Mouse (Mus musculus): ENCODE measurements around the gene Lhx2. TPM values are rescaled to one million over a fixed set of nuclear protein-coding genes. Genes with fewer than 3 reads are reported as not detected.

Lhx2 gene
- polyA plus RNA-seq, 1 experiment from 2014 or later: 0.09 TPM

- Histone ChIP-seq H3K36me3 (no peaks in the 10 kb centered on the region), H3K4me3 (replicated peaks) (no peak overlapping the region), H3K27ac (no peak overlapping the region), H3K4me2 (replicated peaks) (no peak overlapping the region; the same call in 1 of the 2 replicates), H3K27me3 (replicated peaks) (peaks cover 78% of the 10 kb centered on the region), H3K4me1 (replicated peaks) (peaks cover 8% of the 10 kb centered on the region), H3K9me3 (no peaks in the 10 kb centered on the region), H3K9ac (no peak overlapping the region)
- no peak for ATAC-seq
- 2% methylated on average over 17 of the region's 17 CpGs for WGBS
Observed at GRCm38 (mm10) chr2:38336606-38337005, 2.5 kb upstream of the Lhx2 start.

- Histone ChIP-seq H3K27ac (no peak overlapping the region), H3K9me3 (no peaks in the 10 kb centered on the region), H3K27me3 (replicated peaks) (peaks cover 79% of the 10 kb centered on the region), H3K9ac (no peak overlapping the region), H3K4me3 (replicated peaks) (no peak overlapping the region), H3K4me2 (replicated peaks) (no peak overlapping the region; the same call in 1 of the 2 replicates), H3K4me1 (replicated peaks) (peaks cover 8% of the 10 kb centered on the region), H3K36me3 (no peaks in the 10 kb centered on the region)
- 8% methylated on average over 6 of the region's 6 CpGs for WGBS
- no peak for ATAC-seq
Observed at GRCm38 (mm10) chr2:38337091-38337640, 1.9 kb upstream of the Lhx2 start.

DNA sequence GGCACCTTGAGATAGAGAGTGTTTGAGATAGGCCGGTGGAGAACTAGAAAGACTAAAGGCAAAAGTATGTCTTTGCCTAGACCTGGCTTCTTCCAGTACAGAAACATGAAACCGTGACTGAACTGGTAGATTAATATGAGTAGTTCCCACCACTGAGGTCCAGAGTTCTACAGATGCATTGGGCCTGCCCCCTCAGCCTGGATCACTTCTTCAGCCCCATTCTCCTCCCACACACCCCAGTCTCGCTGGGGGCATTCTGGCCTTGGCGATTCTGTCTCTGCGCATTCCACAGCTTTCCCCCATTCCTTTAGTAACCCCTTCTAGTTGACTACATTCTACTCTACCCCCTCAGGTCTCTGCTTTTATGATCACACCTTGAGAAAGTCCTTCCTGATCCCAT lies 1.4 kb upstream of the Lhx2 start:
- Histone ChIP-seq H3K9ac (no peak overlapping the region), H3K4me1 (replicated peaks) (peaks cover 8% of the 10 kb centered on the region), H3K36me3 (no peaks in the 10 kb centered on the region), H3K4me3 (replicated peaks) (no peak overlapping the region), H3K27ac (no peak overlapping the region), H3K27me3 (replicated peaks) (peaks cover 83% of the 10 kb centered on the region), H3K9me3 (no peaks in the 10 kb centered on the region), H3K4me2 (replicated peaks) (no peak overlapping the region)
- 15% methylated on average over 5 of the region's 5 CpGs for WGBS
- no peak for ATAC-seq

DNA sequence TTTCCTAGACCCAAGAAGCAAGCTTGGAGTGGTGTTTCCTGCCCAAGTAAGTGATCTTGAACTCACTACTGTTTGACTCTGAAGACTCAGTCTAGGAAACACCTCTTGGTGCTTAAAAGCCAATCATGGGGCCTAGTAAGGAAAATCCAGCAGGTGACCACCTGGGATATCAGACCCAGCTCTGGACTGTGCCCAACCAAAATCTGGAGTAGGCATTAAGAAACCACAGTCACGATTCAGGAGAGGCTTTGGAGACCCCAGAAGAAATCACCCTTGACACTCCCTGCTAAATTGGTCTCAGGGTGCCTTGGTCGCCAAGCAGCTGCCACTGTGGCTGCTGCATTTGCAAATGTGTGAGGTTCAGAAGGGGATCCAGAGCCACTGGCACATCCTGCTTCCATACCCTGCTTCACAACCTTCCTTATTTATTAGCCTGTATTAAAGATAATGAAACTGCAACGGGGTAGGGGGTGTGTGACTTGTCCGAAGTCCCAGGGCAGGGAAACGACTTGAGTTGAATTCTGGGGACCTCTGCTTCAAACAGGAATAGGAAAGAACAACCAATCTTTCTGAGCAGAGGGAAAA lies 641 bp upstream of the Lhx2 start:
- Histone ChIP-seq H3K4me3 (replicated peaks) (no peak overlapping the region), H3K4me1 (replicated peaks) (peaks cover 8% of the 10 kb centered on the region), H3K9me3 (no peaks in the 10 kb centered on the region), H3K36me3 (no peaks in the 10 kb centered on the region), H3K4me2 (replicated peaks) (peak overlapping the region; percentile 89), H3K27me3 (replicated peaks) (peaks cover 83% of the 10 kb centered on the region), H3K27ac (no peak overlapping the region), H3K9ac (no peak overlapping the region)
- ATAC-seq: no peak
- WGBS: 2% methylated on average over 5 of the region's 5 CpGs

DNA sequence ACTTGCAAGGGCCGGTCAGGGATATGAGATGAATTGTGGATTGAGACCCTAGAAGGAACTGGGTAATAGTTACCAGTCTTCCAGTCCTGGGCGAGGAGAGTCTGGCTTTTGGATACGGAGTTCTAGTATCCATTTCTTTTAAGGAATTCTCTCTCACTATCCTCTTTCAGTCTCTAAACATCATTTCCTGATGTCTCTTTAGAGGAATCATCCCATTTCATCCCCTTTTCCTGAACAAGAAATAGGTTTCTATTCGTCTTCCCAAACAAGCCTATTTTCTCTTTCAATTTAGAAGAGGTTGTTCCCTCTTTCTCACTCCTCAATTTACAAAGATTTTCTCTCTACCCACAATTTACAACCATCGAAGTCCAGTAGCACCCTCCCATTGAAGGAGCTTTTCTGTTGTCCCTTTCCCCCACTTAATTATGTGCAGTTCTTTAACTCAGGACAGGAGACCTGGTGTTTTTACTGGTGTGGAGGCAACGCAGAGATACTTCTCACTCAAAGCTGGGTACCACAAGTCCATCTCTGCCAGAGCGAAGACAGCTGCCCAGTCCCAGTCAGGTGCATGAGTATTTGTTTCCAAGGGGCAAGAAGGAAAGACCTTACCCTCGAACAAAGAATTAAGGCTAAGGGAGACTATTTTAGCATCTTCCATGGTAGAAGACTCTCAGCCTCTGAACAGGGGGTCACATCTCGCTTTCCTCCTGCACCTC lies 987 bp downstream of the Lhx2 start:
- no peaks in the 10 kb centered on the region for H3K9me3 ChIP-seq
- H3K27ac ChIP-seq: no peak overlapping the region
- H3K4me3 ChIP-seq (replicated peaks): peak overlapping the region; percentile 40
- 3% methylated on average over 9 of the region's 9 CpGs for WGBS
- peaks cover 8% of the 10 kb centered on the region for H3K4me1 ChIP-seq (replicated peaks)
- H3K9ac ChIP-seq: no peak overlapping the region
- no peak for ATAC-seq
- H3K36me3 ChIP-seq: no peaks in the 10 kb centered on the region
- H3K27me3 ChIP-seq (replicated peaks): peaks cover 88% of the 10 kb centered on the region
- H3K4me2 ChIP-seq (replicated peaks): peak overlapping the region; percentile 89

- WGBS: 2% methylated on average over 10 of the region's 10 CpGs
Observed at GRCm38 (mm10) chr2:38340626-38341200, 1.6 kb downstream of the Lhx2 start.

GRCm38 (mm10) chr2:38343573-38343972 lies 4.5 kb downstream of the Lhx2 start:
- Histone ChIP-seq H3K9me3 (no peaks in the 10 kb centered on the region), H3K4me2 (replicated peaks) (no peak overlapping the region), H3K4me1 (replicated peaks) (peaks cover 13% of the 10 kb centered on the region), H3K36me3 (no peaks in the 10 kb centered on the region), H3K9ac (no peak overlapping the region), H3K27me3 (replicated peaks) (peaks cover 87% of the 10 kb centered on the region), H3K27ac (no peak overlapping the region), H3K4me3 (replicated peaks) (no peak overlapping the region)
- WGBS: 27% methylated on average over 1 of the region's 1 CpGs
- ATAC-seq: no peak

More at GRCm38 (mm10) chr2:38340626-38341200, 1.6 kb downstream of the Lhx2 start:
- Histone ChIP-seq H3K27ac (no peak overlapping the region), H3K4me2 (replicated peaks) (no peak overlapping the region), H3K4me1 (replicated peaks) (peaks cover 8% of the 10 kb centered on the region), H3K27me3 (replicated peaks) (peaks cover 88% of the 10 kb centered on the region), H3K9me3 (no peaks in the 10 kb centered on the region), H3K4me3 (replicated peaks) (no peak overlapping the region), H3K36me3 (no peaks in the 10 kb centered on the region), H3K9ac (no peak overlapping the region)
- no peak for ATAC-seq

DNA sequence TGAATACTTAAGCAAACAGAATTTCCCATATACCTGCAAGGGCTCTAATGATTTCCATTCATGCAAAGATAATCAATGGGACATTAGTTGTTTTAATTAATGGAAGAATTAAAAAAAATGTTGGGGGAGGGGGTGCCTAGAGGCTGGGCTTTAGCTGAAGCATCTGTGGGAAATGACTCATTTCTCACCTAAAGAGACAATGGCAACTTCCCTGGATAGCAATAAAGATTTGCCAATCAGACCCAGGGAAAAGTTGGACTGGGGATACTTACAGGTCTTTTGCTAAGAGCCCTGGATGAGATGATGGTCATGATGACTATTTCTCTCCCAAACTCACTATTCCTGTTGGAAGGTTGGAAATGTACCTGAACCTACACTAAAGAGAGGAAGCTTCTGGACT lies 5.6 kb downstream of the Lhx2 start:
- peaks cover 6% of the 10 kb centered on the region for H3K4me1 ChIP-seq (replicated peaks)
- H3K9ac ChIP-seq: no peak overlapping the region
- H3K4me3 ChIP-seq (replicated peaks): no peak overlapping the region
- H3K36me3 ChIP-seq: no peaks in the 10 kb centered on the region
- H3K27me3 ChIP-seq (replicated peaks): peaks cover 87% of the 10 kb centered on the region
- H3K9me3 ChIP-seq: no peaks in the 10 kb centered on the region
- ATAC-seq: no peak
- H3K27ac ChIP-seq: no peak overlapping the region
- H3K4me2 ChIP-seq (replicated peaks): no peak overlapping the region

DNA sequence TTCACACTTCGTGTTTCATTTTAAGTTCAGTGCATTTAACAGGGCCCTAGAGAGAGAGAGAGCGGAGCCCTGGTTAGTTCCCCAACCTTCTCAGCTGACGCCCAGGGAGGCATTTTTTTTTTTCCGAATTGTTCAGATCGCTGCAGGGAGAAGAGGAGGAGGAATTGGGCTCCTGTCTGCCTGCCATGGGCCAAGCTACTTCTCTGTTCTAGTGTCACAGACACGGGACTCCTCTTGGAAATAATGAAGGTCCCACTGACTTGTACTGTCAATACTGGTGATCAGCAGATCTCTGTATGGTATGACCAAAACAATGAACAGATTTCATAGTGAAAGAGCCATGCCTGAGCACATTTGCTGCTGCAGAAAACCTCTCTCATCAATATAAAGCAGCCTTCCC lies 7.3 kb downstream of the Lhx2 start:
- Histone ChIP-seq H3K27me3 (replicated peaks) (peaks cover 87% of the 10 kb centered on the region), H3K36me3 (no peaks in the 10 kb centered on the region), H3K4me3 (replicated peaks) (no peak overlapping the region), H3K27ac (no peak overlapping the region), H3K9ac (no peak overlapping the region), H3K9me3 (no peaks in the 10 kb centered on the region), H3K4me1 (replicated peaks) (peaks cover 19% of the 10 kb centered on the region), H3K4me2 (replicated peaks) (no peak overlapping the region)
- no peak for ATAC-seq
- WGBS: 4% methylated on average over 6 of the region's 6 CpGs

- H3K4me3 ChIP-seq (replicated peaks): no peak overlapping the region
- no peak for ATAC-seq
Observed at GRCm38 (mm10) chr2:38346881-38347764, 8.0 kb downstream of the Lhx2 start.

DNA sequence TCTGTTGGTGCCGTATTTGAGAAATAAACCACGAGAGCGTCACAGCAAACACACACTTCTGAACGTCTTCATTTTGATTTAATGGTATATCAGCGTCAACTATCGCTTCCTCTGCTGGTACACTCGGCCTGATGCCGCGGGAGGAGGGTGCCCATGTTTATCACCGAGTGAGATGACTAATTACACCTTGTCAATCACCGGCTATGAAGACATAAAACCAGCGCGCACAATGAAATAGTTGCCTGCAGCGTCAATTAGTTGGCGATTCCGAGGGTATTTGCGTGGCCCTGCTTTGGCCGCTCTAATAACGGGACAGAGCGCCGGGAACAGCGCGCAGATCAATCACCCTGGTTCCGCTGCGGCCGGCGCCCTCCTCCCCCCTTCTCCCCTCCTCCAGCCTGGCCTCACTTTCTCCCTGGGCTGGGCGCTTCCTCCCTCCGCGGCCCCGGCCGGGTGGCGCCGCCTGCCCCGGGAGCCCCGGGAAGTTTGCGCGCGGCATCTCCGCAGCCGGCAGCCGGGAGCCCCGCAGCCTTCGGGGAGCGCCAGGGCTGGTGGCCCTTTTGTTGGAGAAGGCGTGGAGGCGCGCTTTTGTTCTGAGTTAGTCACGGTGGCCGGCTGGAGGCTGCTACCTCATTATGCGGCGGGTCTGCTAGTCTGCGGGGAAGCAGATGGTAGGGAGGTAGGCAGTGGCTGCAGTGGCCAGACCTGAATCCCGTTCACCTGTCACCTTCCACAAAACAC lies 8.9 kb downstream of the Lhx2 start:
- peak overlapping the region; percentile 45 for H3K4me2 ChIP-seq (replicated peaks)
- ATAC-seq: no peak
- H3K9me3 ChIP-seq: no peaks in the 10 kb centered on the region
- no peak overlapping the region for H3K9ac ChIP-seq
- no peaks in the 10 kb centered on the region for H3K36me3 ChIP-seq
- peak overlapping the region; percentile 24 for H3K4me3 ChIP-seq (replicated peaks)
- peaks cover 94% of the 10 kb centered on the region for H3K27me3 ChIP-seq (replicated peaks)
- H3K4me1 ChIP-seq (replicated peaks): peaks cover 24% of the 10 kb centered on the region
- H3K27ac ChIP-seq: no peak overlapping the region
- under 1% methylated on average over 54 of the region's 54 CpGs for WGBS

More at GRCm38 (mm10) chr2:38346881-38347764, 8.0 kb downstream of the Lhx2 start:
- H3K4me1 ChIP-seq (replicated peaks): peaks cover 24% of the 10 kb centered on the region
- no peak overlapping the region for H3K4me2 ChIP-seq (replicated peaks)
- H3K27me3 ChIP-seq (replicated peaks): peaks cover 91% of the 10 kb centered on the region
- no peaks in the 10 kb centered on the region for H3K9me3 ChIP-seq
- H3K9ac ChIP-seq: no peak overlapping the region
- WGBS: 2% methylated on average over 15 of the region's 15 CpGs
- H3K36me3 ChIP-seq: no peaks in the 10 kb centered on the region
- no peak overlapping the region for H3K27ac ChIP-seq

Data from intestine, embryonic 15.5 days (tissue).